Mouse (Mus musculus): ENCODE results near the gene Olfr17.
"Not testable (repeated sequence)": the region's sequence is repeated elsewhere in the genome, so short reads cannot be mapped to it uniquely, and the experiment has no call there.

Olfr17 gene

GRCm38 (mm10) chr7:107092920-107093319, at the start of gene Olfr17:
Olfr17 (plus strand) TSS chr7:107093220.
- DNase-seq (ENCODE audit: low read depth, low spot score): no peak

GRCm38 (mm10) chr7:107044407-107044806, 48.6 kb upstream of the Olfr17 start:
- DNase-seq (ENCODE audit: low read depth, low spot score): no peak

- peak; percentile 16 for DNase-seq (ENCODE audit: low read depth, low spot score)
Measured at GRCm38 (mm10) chr7:107045833-107046232, 47.2 kb upstream of the Olfr17 start.

GRCm38 (mm10) chr7:107047578-107047977, 45.4 kb upstream of the Olfr17 start:
- DNase-seq (ENCODE audit: low read depth, low spot score): no peak

- no peak for DNase-seq (ENCODE audit: low read depth, low spot score)
Measured at GRCm38 (mm10) chr7:107070681-107071080, 22.3 kb upstream of the Olfr17 start, which contains the start of gene Olfr714. Olfr714 (plus strand) TSS chr7:107070981.

- not testable (repeated sequence) for DNase-seq (ENCODE audit: low read depth, low spot score)
Measured at GRCm38 (mm10) chr7:107110269-107110668, 17.2 kb downstream of the Olfr17 start, which contains the start of gene Olfr715b. Olfr715b (minus strand) TSS chr7:107110369.

GRCm38 (mm10) chr7:107130983-107131382, 38.0 kb downstream of the Olfr17 start, which contains the start of gene Olfr715:
Olfr715 (minus strand) TSS chr7:107131083.
- DNase-seq (ENCODE audit: low read depth, low spot score): not testable (repeated sequence)

- not testable (repeated sequence) for DNase-seq (ENCODE audit: low read depth, low spot score)
Measured at GRCm38 (mm10) chr7:107138027-107138426, 45.0 kb downstream of the Olfr17 start, which contains the start of gene Olfr716. Olfr716 (plus strand) TSS chr7:107138327.

All from retina, postnatal 7 days (tissue).